Mouse (Mus musculus): ENCODE data around the gene Slc41a3. TPM values are rescaled to one million over a fixed set of nuclear protein-coding genes. Genes with fewer than 3 reads are reported as not detected.

Slc41a3 gene
- total and polyA plus RNA-seq, 3 experiments: 47.7 to 84.7 (median 51.0) TPM

GRCm38 (mm10) chr6:90561234-90561781 lies 43.2 kb upstream of the Slc41a3 start:
- DNase-seq (ENCODE audit: low spot score) (no peak), ATAC-seq (ENCODE audit: extremely low read depth, insufficient number of reproducible peaks, low FRiP score, poor library complexity, severe bottlenecking) (no peak)
- H3K4me1 ChIP-seq (ENCODE audit: insufficient read depth, low read depth, low read length): no peaks in the 10 kb centered on the region
- H3K9me3 ChIP-seq (replicated peaks): no peaks in the 10 kb centered on the region
- peaks cover 23% of the 10 kb centered on the region for H3K27me3 ChIP-seq (ENCODE audit: insufficient read depth, low read length)
- TF ChIP-seq GATA1 (IDR thresholded peaks at IDR 0.05; ENCODE audit: borderline replicate concordance, low read length): no peak
- TF ChIP-seq GATA2 (IDR thresholded peaks at IDR 0.05; ENCODE audit: borderline replicate concordance, low read depth, low read length): no peak
- TF ChIP-seq CTCF (IDR thresholded peaks at IDR 0.05; ENCODE audit: low read depth, low read length): no peak
- TF ChIP-seq TAL1 (conservative IDR thresholded peaks at IDR 0.05; ENCODE audit: low read depth, low read length): no peak
- no peak for TF ChIP-seq POLR2AphosphoS5 (IDR thresholded peaks at IDR 0.05; ENCODE audit: insufficient replicate concordance, low read depth, low read length)
- H3K36me3 ChIP-seq (replicated peaks): no peaks in the 10 kb centered on the region
- no peak overlapping the region for H3K4me3 ChIP-seq (ENCODE audit: low read depth, low read length)

- no peaks in the 10 kb centered on the region for H3K36me3 ChIP-seq (replicated peaks)
- H3K9me3 ChIP-seq (replicated peaks): no peaks in the 10 kb centered on the region
- H3K4me1 ChIP-seq (ENCODE audit: insufficient read depth, low read depth, low read length): no peaks in the 10 kb centered on the region
- no peak overlapping the region for H3K4me3 ChIP-seq (ENCODE audit: low read depth, low read length)
- no peak for DNase-seq (ENCODE audit: low spot score)
- no peak for ATAC-seq (ENCODE audit: extremely low read depth, insufficient number of reproducible peaks, low FRiP score, poor library complexity, severe bottlenecking)
- peaks cover 23% of the 10 kb centered on the region; the same call in 1 of the 2 replicates for H3K27me3 ChIP-seq (ENCODE audit: insufficient read depth, low read length)
- TF ChIP-seq GATA1 (IDR thresholded peaks at IDR 0.05; ENCODE audit: borderline replicate concordance, low read length) (no peak), CTCF (IDR thresholded peaks at IDR 0.05; ENCODE audit: low read depth, low read length) (no peak), TAL1 (conservative IDR thresholded peaks at IDR 0.05; ENCODE audit: low read depth, low read length) (no peak), GATA2 (IDR thresholded peaks at IDR 0.05; ENCODE audit: borderline replicate concordance, low read depth, low read length) (no peak)
Measured at GRCm38 (mm10) chr6:90564240-90564639, 40.3 kb upstream of the Slc41a3 start.

GRCm38 (mm10) chr6:90565357-90566215 lies 38.9 kb upstream of the Slc41a3 start:
- TF ChIP-seq GATA1 (IDR thresholded peaks at IDR 0.05; ENCODE audit: borderline replicate concordance, low read length) (no peak), POLR2AphosphoS5 (IDR thresholded peaks at IDR 0.05; ENCODE audit: insufficient replicate concordance, low read depth, low read length) (no peak), CTCF (IDR thresholded peaks at IDR 0.05; ENCODE audit: low read depth, low read length) (no peak), TAL1 (conservative IDR thresholded peaks at IDR 0.05; ENCODE audit: low read depth, low read length) (no peak), GATA2 (IDR thresholded peaks at IDR 0.05; ENCODE audit: borderline replicate concordance, low read depth, low read length) (no peak)
- no peaks in the 10 kb centered on the region for H3K9me3 ChIP-seq (replicated peaks)
- H3K27me3 ChIP-seq (ENCODE audit: insufficient read depth, low read length): peaks cover 26% of the 10 kb centered on the region; the same call in 1 of the 2 replicates
- no peaks in the 10 kb centered on the region for H3K4me1 ChIP-seq (ENCODE audit: insufficient read depth, low read depth, low read length)
- DNase-seq (ENCODE audit: low spot score) (no peak), ATAC-seq (ENCODE audit: extremely low read depth, insufficient number of reproducible peaks, low FRiP score, poor library complexity, severe bottlenecking) (no peak)
- no peak overlapping the region for H3K4me3 ChIP-seq (ENCODE audit: low read depth, low read length)
- H3K36me3 ChIP-seq (replicated peaks): no peaks in the 10 kb centered on the region

- no peaks in the 10 kb centered on the region for H3K9me3 ChIP-seq (replicated peaks)
- no peak for ATAC-seq (ENCODE audit: extremely low read depth, insufficient number of reproducible peaks, low FRiP score, poor library complexity, severe bottlenecking)
- TF ChIP-seq POLR2AphosphoS5 (IDR thresholded peaks at IDR 0.05; ENCODE audit: insufficient replicate concordance, low read depth, low read length) (no peak), TAL1 (conservative IDR thresholded peaks at IDR 0.05; ENCODE audit: low read depth, low read length) (no peak), GATA2 (IDR thresholded peaks at IDR 0.05; ENCODE audit: borderline replicate concordance, low read depth, low read length) (no peak), CTCF (IDR thresholded peaks at IDR 0.05; ENCODE audit: low read depth, low read length) (no peak), GATA1 (IDR thresholded peaks at IDR 0.05; ENCODE audit: borderline replicate concordance, low read length) (no peak)
- H3K27me3 ChIP-seq (ENCODE audit: insufficient read depth, low read length): peaks cover 26% of the 10 kb centered on the region; the same call in 1 of the 2 replicates
- no peak overlapping the region for H3K4me3 ChIP-seq (ENCODE audit: low read depth, low read length)
- no peaks in the 10 kb centered on the region for H3K4me1 ChIP-seq (ENCODE audit: insufficient read depth, low read depth, low read length)
- no peaks in the 10 kb centered on the region for H3K36me3 ChIP-seq (replicated peaks)
- no peak for DNase-seq (ENCODE audit: low spot score)
Measured at GRCm38 (mm10) chr6:90567486-90567885, 37.0 kb upstream of the Slc41a3 start.

GRCm38 (mm10) chr6:90567928-90568327 lies 36.6 kb upstream of the Slc41a3 start:
- ATAC-seq (ENCODE audit: extremely low read depth, insufficient number of reproducible peaks, low FRiP score, poor library complexity, severe bottlenecking): no peak
- no peaks in the 10 kb centered on the region for H3K36me3 ChIP-seq (replicated peaks)

GRCm38 (mm10) chr6:90568721-90569120 lies 35.8 kb upstream of the Slc41a3 start:
- DNase-seq (ENCODE audit: low spot score) (no peak), ATAC-seq (ENCODE audit: extremely low read depth, insufficient number of reproducible peaks, low FRiP score, poor library complexity, severe bottlenecking) (no peak)
- H3K9me3 ChIP-seq (replicated peaks): no peaks in the 10 kb centered on the region
- H3K36me3 ChIP-seq (replicated peaks): no peaks in the 10 kb centered on the region
- peaks cover 21% of the 10 kb centered on the region; the same call in 1 of the 2 replicates for H3K27me3 ChIP-seq (ENCODE audit: insufficient read depth, low read length)
- TF ChIP-seq TAL1 (conservative IDR thresholded peaks at IDR 0.05; ENCODE audit: low read depth, low read length) (no peak), GATA2 (IDR thresholded peaks at IDR 0.05; ENCODE audit: borderline replicate concordance, low read depth, low read length) (no peak), CTCF (IDR thresholded peaks at IDR 0.05; ENCODE audit: low read depth, low read length) (no peak), POLR2AphosphoS5 (IDR thresholded peaks at IDR 0.05; ENCODE audit: insufficient replicate concordance, low read depth, low read length) (no peak)
- no peak overlapping the region for H3K4me3 ChIP-seq (ENCODE audit: low read depth, low read length)
- H3K4me1 ChIP-seq (ENCODE audit: insufficient read depth, low read depth, low read length): no peaks in the 10 kb centered on the region

More at GRCm38 (mm10) chr6:90567928-90568327, 36.6 kb upstream of the Slc41a3 start:
- H3K4me3 ChIP-seq (ENCODE audit: low read depth, low read length): no peak overlapping the region
- no peaks in the 10 kb centered on the region for H3K4me1 ChIP-seq (ENCODE audit: insufficient read depth, low read depth, low read length)
- no peaks in the 10 kb centered on the region for H3K9me3 ChIP-seq (replicated peaks)
- peaks cover 25% of the 10 kb centered on the region; the same call in 1 of the 2 replicates for H3K27me3 ChIP-seq (ENCODE audit: insufficient read depth, low read length)
- DNase-seq (ENCODE audit: low spot score): no peak
- no peak for TF ChIP-seq CTCF (IDR thresholded peaks at IDR 0.05; ENCODE audit: low read depth, low read length)
- TF ChIP-seq GATA2 (IDR thresholded peaks at IDR 0.05; ENCODE audit: borderline replicate concordance, low read depth, low read length): no peak
- TF ChIP-seq TAL1 (conservative IDR thresholded peaks at IDR 0.05; ENCODE audit: low read depth, low read length): no peak
- TF ChIP-seq POLR2AphosphoS5 (IDR thresholded peaks at IDR 0.05; ENCODE audit: insufficient replicate concordance, low read depth, low read length): no peak
- no peak for TF ChIP-seq GATA1 (IDR thresholded peaks at IDR 0.05; ENCODE audit: borderline replicate concordance, low read length)
